Mouse (Mus musculus) adrenal gland (tissue): ENCODE measurements around the gene Phf23.
"Not testable (repeated sequence)": the region's sequence is repeated elsewhere in the genome, so short reads cannot be mapped to it uniquely, and the experiment has no call there.

Experiments
- intact Hi-C: fragments of 180-260 bp; cut with DNase I; formaldehyde crosslinking; loops from one replicate; pipeline ENCODE4 v1.15.1; 2025
- long read RNA-seq, 2 experiments: library from polyadenylated mRNA; unstranded; transcript quantifications; one replicate each; pipeline ENCODE4 v2.0.0; 2020; ENCODE audit warnings: borderline replicate concordance in 1 of 2; ENCODE audit not compliant: insufficient replicate concordance in 1 of 2

The Phf23 gene
- long read RNA-seq, experiment 1, transcript Phf23-201 (5 exons, 2,006 nt): major isoform, 6 of 14 reads
- long read RNA-seq, experiment 1, partial matches to known transcripts: 6 of 14 reads
- long read RNA-seq, experiment 1, other reads (novel, unspliced or antisense): 0 of 14 reads
- long read RNA-seq, experiment 2, partial matches to known transcripts: 7 of 11 reads
- long read RNA-seq, experiment 2, other reads (novel, unspliced or antisense): 1 of 11 reads

DNA sequence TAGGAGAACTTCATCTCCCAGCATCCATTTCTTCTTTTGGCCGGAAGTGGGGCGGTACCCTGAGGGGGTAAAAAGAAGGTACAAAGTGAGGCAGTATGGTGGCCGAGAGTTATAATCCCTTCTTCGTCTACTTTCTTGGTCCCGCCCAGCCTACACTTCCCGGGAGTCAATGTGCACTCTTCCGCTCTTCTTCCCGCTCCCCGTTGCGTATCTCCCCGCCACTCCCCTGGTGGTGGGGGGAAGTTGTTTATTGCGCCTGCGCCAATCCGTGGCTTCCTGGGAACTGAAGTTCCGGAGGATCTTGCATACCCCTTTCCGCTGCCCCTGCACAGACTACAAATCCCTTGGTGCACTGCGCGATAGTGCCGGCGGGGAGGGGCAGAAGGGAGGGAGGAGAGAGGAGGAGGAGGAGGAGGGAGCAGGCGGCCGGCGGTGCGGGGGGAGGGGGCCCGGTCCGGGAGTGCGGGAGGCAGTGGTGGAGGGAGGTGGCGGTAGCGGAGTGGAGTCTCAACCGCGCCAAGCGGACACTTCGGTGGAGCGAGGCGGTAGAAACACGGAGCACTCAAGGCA is at the start of gene Phf23:
Gene Phf23 (plus strand): TSS at position 387 of the 570 bp plus-strand sequence.
- intact Hi-C loops: no loop called here

DNA sequence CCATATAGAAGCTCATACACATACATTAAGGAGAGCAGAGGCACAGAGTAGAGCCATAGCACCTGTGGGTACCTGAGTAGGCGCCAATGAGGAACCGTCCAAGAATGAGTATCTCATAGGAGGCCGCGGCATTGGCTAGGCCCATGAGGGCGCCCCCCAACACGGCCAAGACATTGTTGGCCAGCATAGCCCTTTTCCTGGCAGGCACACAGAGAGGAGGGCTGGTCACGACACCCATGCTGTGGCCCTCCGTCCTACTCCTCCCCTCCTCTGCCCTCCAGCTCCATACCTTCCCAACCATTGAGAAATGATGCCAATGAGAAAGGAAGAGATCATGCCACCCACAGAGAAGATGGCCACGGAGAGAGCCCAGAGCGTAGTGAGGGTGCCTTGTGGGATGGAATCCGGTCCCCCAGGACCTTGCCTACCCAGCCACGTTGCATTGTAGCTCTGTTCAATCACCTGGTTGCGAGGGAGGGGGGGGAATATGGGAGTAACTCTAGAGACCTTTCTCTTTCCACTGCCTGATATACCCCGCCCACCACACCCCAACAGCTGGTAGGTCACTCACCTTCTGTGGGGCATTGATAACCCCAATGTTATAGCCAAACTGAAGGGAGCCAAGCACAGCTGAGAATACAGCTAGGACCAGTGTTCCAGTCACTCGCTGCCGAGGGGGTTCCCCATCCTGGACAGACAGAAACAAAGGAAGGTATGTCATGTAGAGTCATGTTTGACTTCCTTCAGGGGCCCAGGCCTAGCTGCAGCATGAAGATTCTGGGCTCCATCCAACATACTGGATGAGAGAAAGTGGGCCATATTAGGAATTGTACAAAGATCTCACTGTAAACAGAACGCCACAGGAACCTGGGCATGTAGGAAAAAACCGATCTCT is 49.3 kb upstream of the Phf23 start:
- intact Hi-C loops: no loop called here

DNA sequence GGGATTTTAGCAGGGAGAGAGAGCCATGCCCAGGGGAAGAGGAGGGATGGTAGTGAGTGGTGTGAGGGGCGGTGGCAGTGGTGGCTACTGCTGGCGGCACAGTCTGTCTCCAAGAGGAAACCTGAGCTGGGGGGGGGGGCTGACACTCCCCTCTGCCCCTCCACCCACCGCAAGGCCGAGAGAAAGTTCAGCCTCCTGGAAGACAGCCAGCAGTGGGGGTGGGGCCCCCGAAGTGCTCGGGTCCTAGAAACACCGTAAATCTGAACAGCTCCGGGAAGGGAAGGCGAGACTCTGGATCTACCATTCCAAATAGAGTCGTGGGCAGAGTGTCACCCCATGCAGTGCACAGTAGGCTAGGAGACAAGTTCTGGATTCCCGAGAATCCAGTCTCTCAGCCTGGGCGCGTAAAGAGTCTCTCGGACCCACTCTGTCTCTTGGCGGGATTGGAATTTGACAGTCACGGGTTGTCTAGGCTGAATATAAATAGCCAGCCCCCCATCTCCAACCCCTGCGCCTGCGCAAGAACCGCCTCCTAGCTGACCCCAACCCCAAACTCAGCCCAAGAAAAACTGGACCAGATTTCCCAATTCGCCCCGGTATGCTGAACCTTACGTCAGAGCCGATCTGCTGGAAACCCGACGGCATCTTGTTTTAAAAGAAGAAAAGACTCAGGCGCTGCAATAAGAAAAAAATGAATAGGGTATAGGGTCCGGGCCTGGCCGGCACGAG is 48.1 kb upstream of the Phf23 start:
- intact Hi-C loops: no loop called here

DNA sequence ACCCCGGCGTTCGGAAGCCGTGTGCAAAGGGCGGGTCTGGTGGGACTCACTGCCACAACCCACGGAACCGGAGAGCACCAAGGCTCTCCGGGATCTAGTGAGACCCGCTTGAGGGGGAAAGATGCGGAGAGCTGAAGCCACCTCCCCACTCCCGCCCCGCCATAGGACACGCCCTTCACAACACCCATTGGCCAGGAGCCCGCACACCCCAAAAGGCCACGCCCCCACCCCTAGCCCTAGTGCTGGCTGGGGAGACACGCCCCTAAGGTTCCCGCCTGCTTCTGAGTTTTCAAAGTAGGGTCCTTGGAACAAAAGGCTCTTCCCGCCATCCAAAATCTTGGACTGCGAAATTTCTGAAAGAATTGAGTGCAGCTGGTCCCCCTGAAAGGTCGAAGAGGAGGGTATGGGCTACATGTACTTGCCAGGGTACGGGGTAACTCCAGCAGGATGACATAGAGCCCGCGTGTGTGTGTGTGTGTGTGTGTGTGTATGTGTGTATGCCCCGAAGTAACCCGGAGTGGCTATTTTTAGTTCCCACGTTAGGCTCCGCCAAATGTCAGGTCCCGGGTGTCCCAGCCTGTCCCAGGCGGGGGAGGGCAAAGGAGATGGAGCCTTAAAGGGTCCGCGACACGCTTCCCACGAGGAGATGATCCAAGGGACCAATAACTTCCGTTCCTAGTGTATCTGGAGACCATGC is 47.4 kb upstream of the Phf23 start, which contains the start of gene Slc2a4:
Gene Slc2a4 (minus strand): TSS at position 123 of the 697 bp plus-strand sequence.
- intact Hi-C loops: no loop called here

DNA sequence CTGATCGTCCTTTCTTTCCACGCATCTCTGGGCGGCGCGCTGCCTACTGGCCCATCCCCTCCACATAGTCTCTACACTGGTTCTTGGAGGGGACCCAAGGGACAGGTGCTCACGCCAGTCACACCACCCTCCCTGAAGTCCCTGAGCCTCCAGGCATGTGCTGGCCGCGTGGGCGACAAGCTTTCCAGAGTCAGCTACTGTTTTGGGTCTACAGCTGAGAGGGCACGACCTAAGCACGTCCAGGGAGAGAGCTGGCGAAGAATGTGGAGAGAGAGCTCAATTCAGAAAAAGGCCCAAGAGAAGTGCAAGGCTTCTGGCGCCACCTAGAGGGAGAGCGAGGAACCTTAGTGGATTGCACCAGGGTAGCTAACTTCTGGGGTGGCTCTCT is 46.8 kb upstream of the Phf23 start:
- intact Hi-C loops: loop anchor here (1.0 kb wide), 1 partner anchor 14 kb away; no protein-coding TSS in a partner anchor

DNA sequence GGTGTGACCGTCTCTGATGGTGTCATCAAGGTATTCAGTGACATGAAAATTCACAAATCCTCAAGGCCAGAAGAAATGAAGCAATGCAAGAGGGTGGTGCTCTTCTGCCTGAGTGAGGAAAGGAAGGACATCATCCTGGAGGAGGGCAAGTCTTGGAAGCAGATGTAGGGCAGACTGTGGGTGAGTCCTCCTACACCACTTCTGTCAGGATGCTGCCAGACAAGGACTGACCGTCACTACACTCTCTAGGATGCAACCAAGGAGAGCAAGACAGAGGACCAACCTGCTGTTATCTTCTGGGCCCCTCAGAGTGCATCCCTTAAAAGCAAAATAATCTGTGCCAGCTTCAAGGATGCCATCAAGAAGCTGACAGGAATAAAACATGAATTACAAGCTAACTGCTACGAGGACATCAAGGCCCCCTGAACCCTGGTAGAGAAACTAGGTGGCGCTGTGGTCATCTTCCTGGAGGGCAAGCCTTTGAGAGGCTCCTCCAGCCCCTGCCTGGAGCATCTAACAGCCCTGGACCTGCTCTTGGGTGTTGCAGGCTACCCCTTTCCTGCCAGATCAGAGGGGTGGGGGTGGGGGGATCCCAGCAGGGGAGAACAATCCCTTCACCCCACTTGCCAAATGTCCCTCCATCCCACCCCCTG is 44.6 kb upstream of the Phf23 start:
- intact Hi-C loops: no loop called here

DNA sequence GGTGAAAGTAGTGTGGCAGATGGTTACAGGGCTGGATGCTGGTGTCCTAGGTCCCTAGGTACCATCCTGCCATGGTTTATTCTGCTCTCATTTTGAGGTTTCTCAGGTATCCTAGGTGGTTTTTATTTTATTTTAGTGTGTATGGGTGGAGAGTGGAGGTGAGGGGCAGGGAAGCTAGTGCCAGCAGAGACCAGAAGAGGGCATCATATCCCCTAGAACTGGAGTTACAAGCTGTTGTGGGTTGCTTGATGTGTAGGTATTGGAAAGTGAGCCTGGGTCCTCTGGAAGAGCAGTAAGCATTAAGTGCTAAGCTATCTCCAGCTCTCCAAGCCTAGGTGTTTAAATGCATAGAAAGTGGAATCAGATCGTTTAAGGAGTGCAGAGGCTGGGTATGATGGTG is 43.3 kb upstream of the Phf23 start:
- intact Hi-C loops: no loop called here

DNA sequence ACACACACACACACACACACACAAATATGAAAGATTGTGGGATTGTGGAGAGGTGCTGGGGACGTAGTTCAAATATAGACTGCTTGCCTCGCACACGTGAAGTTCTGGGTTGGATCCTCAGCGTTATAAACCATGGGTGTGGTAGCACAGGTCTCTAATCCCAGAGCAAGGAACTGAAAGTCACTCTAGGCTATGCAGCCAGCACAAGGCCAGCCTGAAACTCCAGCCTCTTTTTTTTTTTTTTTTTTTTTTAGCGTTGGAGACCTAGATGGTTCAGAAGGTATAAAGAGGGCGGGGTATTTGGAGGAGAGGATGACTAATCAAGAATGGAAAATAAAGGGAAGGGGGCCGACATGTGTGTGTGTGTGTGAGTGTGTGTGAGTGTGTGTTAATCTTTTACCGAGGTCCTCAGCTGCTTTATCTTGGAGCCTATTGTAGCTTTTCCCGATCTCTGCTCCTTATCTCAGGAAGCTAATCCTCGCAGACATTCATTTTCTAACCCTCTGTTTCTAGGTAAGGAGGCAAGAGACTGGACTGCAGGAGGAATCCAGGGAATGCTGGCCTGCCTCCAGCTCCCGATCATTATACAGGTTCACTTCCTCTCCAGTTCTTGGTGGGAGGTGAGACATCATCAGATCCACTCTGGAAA is 42.2 kb upstream of the Phf23 start:
- intact Hi-C loops: no loop called here

DNA sequence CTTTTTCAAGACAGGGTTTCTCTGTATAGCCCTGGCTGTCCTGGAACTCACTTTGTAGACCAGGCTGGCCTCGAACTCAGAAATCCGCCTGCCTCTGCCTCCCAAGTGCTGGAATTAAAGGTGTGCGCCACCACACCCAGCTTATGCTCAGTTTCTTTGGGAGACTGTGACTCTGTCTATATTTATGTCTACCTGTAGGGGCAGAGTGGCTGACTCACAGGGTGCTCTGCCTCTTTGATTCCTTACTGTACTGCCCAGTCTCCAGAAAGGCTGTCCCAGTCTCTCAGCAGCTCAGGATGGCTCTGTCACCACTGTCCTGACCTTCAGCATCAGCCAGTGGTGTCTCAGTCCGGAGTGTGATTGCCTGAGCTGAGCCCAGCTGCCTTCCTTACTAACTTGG is 40.0 kb upstream of the Phf23 start:
- intact Hi-C loops: not testable (repeated sequence)

DNA sequence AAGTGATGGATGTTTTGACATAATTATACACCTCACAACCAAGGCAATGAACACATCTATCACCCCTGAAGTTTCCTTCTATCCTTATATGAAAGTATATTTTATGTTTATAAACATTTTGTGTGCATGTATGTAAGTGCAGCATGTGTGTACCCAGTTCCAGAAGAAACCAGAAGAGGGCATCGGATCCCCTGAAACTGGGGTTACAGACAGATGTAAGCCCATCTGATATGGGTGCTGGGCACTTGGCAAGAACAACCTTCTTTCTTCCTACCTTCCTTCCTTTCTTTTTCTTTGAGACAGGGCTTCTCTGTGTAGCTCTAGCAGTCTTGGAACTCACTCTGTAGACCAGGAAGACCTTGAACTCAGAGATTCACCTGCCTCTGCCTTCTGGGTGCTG is 39.4 kb upstream of the Phf23 start:
- intact Hi-C loops: no loop called here

DNA sequence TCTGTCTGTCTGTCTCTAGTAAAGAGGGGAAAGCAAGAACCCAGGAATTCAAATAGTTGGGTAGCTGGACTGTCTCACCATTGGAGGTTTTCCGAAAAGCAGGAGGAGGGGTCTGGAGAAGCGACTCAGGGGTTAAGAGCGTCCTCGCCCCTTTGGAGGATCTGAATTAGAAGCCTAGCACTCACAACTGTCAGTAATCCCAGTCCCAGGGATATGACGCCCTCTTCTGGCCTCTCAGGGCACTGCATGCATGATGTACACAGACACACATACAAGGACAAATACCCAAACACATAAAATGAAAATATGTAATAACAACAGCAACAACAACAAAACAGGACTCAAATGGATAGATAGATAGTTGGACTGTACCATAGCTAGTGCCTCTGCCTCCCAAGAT is 35.0 kb upstream of the Phf23 start:
- intact Hi-C loops: no loop called here

DNA sequence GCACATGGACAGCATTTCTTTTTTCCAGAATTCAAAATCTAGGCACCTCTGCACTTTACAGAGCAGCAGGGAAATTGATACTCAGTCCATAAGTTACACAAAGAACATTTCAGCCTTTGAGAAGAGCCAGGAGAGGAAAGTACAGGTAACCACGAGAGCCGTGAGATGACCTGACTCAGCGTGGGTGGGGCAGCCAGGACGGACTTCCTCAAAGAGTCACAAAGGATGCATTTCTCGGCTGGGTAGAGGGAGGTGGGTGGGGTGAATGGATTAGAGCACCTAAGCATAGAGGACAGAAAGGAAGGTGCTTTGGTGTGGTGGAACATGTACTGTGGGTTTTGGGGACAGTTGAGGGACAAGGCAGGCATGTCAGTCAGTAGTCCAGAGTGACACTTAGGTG is 33.7 kb upstream of the Phf23 start:
- intact Hi-C loops: no loop called here

DNA sequence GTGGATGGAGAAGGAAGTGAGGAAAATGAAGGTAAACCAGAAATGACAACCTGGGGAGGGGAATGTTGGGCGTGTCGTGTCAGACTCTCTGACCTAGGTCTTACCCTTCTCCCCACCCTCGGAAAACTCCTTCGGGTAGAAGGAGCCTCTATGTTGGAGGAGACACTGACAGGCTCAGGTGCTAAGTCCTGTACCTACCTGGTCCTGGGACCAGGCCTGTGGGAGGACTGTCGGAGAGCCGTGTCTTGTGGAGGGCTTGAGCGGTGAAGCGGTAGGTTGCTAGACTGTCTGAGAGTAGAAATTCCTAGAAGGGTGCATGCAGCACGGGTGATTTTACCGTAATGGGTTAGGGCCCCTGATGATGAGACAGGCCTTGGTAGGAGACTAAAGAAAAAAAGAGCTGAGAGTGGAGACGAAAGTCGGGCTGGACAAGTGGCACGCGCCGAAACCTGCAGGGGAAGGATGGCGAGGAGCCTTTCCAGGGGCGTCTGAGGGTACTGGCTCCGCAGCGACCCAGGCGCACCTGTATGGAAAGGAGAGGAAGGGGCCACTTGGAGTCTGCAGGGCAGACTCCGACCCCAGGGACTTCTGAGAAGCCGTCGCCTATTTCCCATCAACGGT is 30.8 kb upstream of the Phf23 start, which contains the start of gene Cldn7:
Gene Cldn7 (plus strand): TSS at position 130 of the 621 bp plus-strand sequence.
- intact Hi-C loops: no loop called here

DNA sequence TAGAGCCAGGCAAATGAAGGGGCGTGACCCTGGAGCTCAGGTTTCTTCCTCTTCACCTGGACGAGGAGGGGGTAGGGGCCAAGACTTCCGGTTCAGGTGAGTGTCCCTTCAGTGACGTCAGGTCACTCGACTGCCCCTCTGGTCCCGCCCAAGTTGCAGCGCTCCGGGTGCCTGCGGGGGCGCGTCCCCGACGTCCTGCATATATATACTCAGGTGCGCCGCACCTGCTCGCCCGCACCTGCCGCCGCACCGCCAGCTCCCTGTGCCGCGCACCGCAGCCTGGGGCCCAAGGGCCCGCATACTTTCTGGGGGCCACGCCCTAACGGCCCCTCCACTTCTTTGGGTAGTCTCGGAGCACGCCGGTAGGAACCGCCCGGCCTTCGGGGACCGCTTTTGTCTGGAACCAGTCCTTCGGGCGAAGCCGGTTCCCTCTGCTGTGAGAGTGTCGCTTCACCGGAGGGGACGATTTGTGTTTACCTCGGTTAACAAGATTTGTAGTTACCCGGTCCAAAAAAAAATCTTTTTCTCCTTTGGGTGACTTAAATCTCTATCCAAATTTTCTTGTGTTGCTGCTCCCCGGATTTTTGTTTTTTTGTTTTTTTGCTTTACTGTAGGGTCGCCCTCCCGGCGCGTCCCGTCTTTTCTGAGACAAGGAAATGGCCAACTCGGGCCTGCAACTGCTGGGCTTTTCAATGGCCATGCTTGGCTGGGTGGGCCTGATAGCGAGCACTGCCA is 30.1 kb upstream of the Phf23 start:
- intact Hi-C loops: no loop called here

DNA sequence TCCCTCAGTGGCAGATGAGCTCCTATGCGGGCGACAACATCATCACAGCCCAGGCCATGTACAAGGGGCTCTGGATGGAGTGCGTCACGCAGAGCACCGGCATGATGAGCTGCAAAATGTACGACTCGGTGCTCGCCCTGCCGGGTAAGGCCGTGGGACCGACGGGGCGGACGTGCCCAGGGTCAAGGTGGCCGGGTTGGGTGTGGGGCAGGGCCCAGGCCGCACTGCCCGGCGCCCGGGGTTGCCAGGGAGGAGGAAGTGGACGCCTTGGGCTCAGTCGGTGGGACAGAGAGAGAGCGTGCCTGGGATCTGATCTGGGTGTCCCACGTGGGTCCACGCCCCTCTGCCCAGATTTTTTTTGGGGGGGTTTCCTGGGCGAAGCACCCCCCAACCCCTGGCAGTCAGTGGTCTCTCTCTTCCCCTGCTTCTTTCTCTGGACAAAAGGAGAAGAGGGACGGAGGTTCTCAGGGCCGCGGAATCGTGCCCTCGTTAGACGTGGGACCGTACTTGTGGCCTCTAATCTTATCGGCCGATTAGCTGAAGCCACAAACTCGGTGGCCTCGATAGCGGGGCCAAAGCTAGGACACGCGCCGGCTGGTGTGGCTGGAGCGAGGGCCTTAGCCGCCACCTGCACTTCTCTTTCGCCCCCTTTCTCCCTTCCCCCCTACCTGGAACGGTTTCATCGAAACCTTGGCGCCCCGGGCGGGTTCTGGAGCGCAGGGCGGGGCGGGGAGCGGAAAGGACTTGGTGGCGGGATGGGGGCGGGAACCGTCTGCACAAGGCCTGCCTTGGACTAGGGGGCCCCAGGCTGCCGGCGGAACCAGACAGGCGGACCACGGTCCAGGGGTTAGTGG is 29.3 kb upstream of the Phf23 start:
- intact Hi-C loops: no loop called here

DNA sequence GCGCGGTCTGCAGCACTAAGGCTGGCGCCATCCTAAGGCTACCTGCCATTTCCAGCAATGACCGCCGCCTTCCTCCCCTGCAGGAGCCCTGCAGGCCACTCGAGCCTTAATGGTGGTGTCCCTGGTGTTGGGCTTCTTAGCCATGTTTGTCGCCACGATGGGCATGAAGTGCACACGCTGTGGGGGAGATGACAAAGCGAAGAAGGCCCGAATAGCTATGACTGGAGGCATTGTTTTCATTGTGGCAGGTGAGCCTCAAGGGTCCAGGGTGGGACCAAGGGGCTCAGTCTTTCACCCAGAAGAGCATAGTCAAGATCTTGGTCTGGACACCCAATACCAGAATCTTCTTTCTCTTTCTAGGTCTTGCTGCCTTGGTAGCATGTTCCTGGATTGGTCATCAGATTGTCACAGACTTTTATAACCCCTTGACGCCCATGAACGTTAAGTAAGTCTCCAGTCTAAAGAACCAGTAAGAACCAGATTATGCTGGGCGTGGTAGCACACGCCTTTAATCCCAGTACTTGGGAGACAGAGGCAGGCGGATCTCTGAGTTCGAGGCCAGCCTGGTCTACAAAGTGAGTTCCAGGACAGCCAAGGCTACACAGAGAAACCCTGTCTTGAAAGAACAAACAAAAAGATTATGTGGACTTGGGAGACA is 28.6 kb upstream of the Phf23 start:
- intact Hi-C loops: no loop called here

DNA sequence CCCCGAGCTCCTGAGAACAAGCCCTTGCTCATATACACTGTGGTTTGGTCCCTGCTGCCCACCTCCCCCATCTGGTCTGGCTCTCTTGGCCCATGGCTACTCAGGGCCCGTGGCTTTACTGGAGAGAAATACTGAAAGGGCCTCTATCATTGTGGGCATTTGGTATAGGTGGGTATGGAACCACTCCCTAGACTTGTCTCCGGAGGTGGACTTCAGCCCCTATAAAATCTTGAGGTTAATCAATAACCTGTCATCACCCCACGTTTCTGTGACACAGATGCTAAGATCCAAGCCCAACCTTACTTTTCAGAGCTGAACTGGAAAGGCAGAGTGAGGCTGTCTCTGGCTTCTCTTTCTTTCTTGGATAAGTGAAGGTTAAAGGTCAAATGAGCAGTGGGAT is 26.8 kb upstream of the Phf23 start:
- intact Hi-C loops: no loop called here
